Mouse (Mus musculus) hindbrain, postnatal 0 days (tissue): ENCODE data around the gene Pla2g10. TPM values are rescaled to one million over a fixed set of nuclear protein-coding genes. Genes with fewer than 3 reads are reported as not detected.
"Not testable (repeated sequence)": the region's sequence is repeated elsewhere in the genome, so short reads cannot be mapped to it uniquely, and the experiment has no call there.

Source experiments
- ATAC-seq: fragments of 200-750 bp; cut with Nextera tagmentation; 2 replicates; pipeline ENCODE4 v1.8.0; 2017; ENCODE audit warnings: mild to moderate bottlenecking, moderate TSS enrichment, moderate library complexity
- DNase-seq: peaks from one replicate; pipeline ENCODE4 v3.0.0-alpha.2; 2015; ENCODE audit warnings: low spot score
- H3K27ac ChIP-seq: fragments of 300-500 bp; sonication (generic); 2 replicates; pipeline ENCODE4 v1.5.1; 2014; ENCODE audit warnings: mild to moderate bottlenecking
- H3K27me3 ChIP-seq: fragments of 300-500 bp; sonication (generic); 2 replicates; pipeline ENCODE4 v1.6.1; 2014; ENCODE audit warnings: low read length, mixed read lengths; ENCODE audit not compliant: insufficient read depth
- H3K36me3 ChIP-seq: fragments of 300-500 bp; sonication (generic); 2 replicates; pipeline ENCODE4 v1.6.1; 2014; ENCODE audit warnings: low read length, mixed read lengths; ENCODE audit not compliant: insufficient read depth
- H3K4me1 ChIP-seq: fragments of 300-500 bp; sonication (generic); 2 replicates; pipeline ENCODE4 v1.6.1; 2014; ENCODE audit warnings: antibody characterized with exemption, low read length, mixed read lengths; ENCODE audit not compliant: insufficient read depth
- H3K4me2 ChIP-seq: fragments of 300-500 bp; sonication (generic); 2 replicates; pipeline ENCODE4 v1.6.1; 2014; ENCODE audit warnings: low read depth, mild to moderate bottlenecking, low read length, moderate library complexity, mixed read lengths
- H3K4me3 ChIP-seq: fragments of 300-500 bp; sonication (generic); 2 replicates; pipeline ENCODE4 v1.5.1; 2014; ENCODE audit warnings: low read length
- H3K9ac ChIP-seq: fragments of 300-500 bp; sonication (generic); replicated peaks from 2 replicates; pipeline ENCODE4 v1.6.1; 2014; ENCODE audit warnings: mild to moderate bottlenecking, low read length, moderate library complexity, mixed read lengths
- H3K9me3 ChIP-seq: fragments of 300-500 bp; sonication (generic); 2 replicates; pipeline ENCODE4 v1.6.1; 2016; ENCODE audit warnings: low read length, mixed read lengths
- CTCF ChIP-seq: IDR thresholded peaks from 2 replicates; pipeline ENCODE4 v1.5.1; 2016; ENCODE audit warnings: antibody characterized with exemption, control low read depth, low read depth
- WGBS: fragments of 180-500 bp; shearing (Covaris S2); extraction: QIAGEN DNeasy Blood & Tissue Kit; methylation state at CpG from one replicate; pipeline ENCODE4 v1.1.7; 2014; 5-methylcytosine and 5-hydroxymethylcytosine counted together
- polyA plus RNA-seq: library from polyadenylated mRNA; unstranded; fragments of >200 nt; fragmentation: Nextera tagmentation; extraction: Ambion mirVana; gene quantifications from 2 replicates; pipeline ENCODE4 v1.2.1, GENCODE M21; 2015
- total RNA-seq: library from RNA; depleted of rRNA; stranded (reverse); fragments of >200 nt; gene quantifications from 2 replicates; pipeline ENCODE4 v1.2.3, GENCODE M21; 2014

Pla2g10 gene
- total and polyA plus RNA-seq, 2 experiments from 2014 or later = not detected

DNA sequence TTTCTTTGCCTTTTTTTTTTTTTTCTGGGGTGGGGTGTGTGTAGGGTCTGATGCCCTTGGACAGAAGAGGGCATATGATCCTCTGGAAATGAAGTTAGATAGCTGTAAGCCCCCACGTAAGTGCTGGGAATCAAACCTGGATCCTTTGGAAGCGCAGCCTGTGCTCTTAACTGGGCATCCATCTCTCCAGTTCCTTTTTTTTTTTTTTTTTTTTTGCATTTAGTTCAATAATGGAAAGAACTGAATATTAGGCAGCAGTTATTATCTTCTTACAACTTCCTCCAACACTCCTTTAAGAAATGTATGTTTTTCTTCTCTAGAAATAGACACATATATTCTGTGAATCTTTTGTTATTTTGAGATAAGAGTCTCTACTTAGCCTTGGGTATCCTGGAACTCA lies 27.0 kb upstream of the Pla2g10 start:
- H3K4me3 ChIP-seq = no peak overlapping the region
- no peak overlapping the region for H3K9ac ChIP-seq
- peaks cover 4% of the 10 kb centered on the region; the same call in 1 of the 2 replicates for H3K4me1 ChIP-seq
- TF ChIP-seq CTCF = no peak
- no peak overlapping the region for H3K4me2 ChIP-seq
- no peak overlapping the region for H3K27ac ChIP-seq
- no peaks in the 10 kb centered on the region for H3K9me3 ChIP-seq
- DNase-seq = no peak
- no peaks in the 10 kb centered on the region for H3K27me3 ChIP-seq
- WGBS = 96% methylated on average over 2 of the region's 2 CpGs
- ATAC-seq = no peak
- H3K36me3 ChIP-seq = no peaks in the 10 kb centered on the region

DNA sequence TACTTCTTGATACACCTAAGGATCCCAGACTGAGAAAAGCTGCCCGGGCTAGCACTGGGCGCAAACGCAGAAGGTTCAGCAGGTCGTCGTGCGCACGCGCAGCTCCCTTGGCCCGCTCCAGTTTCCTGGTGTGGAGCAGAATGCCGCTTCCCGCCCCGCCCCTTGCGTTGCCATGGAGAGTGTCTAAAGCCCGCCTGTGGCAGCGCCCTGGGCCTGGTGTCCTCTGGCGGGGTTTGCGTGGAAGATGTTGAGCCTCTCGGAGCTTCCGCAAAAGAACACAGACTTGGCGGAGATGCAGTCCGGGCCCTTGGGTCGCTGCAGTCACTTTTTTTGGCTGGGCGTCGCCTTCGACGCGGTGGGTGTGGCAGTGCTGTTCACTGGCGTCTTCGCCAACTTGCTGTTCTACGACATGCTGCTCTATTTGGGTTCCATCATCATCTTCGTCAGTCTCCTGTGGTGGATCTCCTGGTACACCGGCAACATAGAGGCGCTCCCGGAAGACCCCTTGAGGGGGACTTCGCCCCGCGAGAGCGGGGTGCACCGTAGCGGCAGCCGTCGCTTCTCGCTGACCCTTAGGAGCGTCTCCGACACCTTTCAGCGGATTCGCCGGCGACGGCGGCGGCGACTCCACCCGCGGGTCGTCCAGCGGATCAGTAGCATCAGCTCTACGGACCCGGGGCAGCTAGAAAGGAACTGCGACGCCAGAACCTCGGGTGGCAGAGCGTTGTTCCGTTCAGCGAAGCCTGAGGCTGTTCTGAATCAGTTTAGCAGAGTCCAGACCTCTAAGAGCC lies 23.8 kb upstream of the Pla2g10 start:
- WGBS = under 1% methylated on average over 65 of the region's 65 CpGs
- H3K9ac ChIP-seq = peak overlapping the region; percentile 47
- H3K4me3 ChIP-seq = peak overlapping the region; percentile 68
- no peaks in the 10 kb centered on the region for H3K27me3 ChIP-seq
- ATAC-seq (peak; percentile 99), DNase-seq (peak; percentile 97)
- H3K36me3 ChIP-seq = no peaks in the 10 kb centered on the region
- peak overlapping the region; percentile 76 for H3K4me2 ChIP-seq
- TF ChIP-seq CTCF = 0 out of 2 replicates have a peak, but pooled peaks have one; percentile 0
- no peaks in the 10 kb centered on the region for H3K9me3 ChIP-seq
- peaks cover 4% of the 10 kb centered on the region; the same call in 1 of the 2 replicates for H3K4me1 ChIP-seq
- H3K27ac ChIP-seq = peak overlapping the region; percentile 51; the same call in 1 of the 2 replicates

DNA sequence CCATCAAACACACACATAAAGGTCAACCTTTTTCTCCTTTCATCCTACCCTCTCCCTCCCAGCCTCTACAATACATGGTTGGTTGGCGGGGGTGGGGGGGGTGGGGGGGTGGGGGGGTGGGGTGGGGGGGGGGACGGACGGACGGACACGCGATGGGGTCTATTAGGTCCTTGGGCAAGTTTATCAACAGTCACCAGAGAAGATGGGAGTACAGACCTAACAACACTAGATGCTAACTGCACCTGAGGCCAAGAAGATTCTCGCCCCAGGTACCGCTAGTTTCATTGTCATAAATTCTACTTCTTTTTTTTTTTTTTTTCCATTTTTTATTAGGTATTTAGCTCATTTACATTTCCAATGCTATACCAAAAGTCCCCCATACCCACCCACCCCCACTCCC lies 23.2 kb upstream of the Pla2g10 start:
- Histone ChIP-seq H3K4me3 (peak overlapping the region; percentile 68), H3K4me2 (peak overlapping the region; percentile 76), H3K4me1 (peaks cover 4% of the 10 kb centered on the region; the same call in 1 of the 2 replicates), H3K27me3 (no peaks in the 10 kb centered on the region), H3K36me3 (no peaks in the 10 kb centered on the region), H3K9me3 (no peaks in the 10 kb centered on the region), H3K27ac (no peak overlapping the region), H3K9ac (no peak overlapping the region)
- TF ChIP-seq CTCF = no peak
- WGBS = 59% methylated on average over 8 of the region's 8 CpGs
- ATAC-seq (peak; percentile 41; the same call in 1 of the 2 replicates), DNase-seq (no peak)

DNA sequence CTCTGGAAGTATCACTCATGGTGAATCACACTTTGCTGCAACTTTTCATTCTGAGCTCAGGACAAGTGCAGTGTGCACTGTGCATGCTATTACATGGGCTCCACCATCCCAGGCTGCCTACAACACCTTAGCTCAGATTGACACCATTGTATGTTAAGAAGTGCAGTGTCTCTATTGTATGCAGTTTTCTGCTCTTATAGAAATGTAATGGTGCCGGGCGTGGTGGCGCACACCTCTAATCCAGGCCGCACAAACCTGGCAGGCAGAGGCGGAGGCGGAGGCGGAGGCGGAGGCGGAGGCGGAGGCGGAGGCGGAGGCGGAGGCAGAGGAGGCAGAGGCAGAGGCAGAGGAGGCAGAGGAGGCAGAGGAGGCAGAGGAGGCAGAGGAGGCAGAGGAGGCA lies 19.8 kb upstream of the Pla2g10 start:
- TF ChIP-seq CTCF = no peak
- Histone ChIP-seq H3K4me1 (peaks cover 4% of the 10 kb centered on the region; the same call in 1 of the 2 replicates), H3K4me2 (no peak overlapping the region), H3K9me3 (no peaks in the 10 kb centered on the region), H3K4me3 (no peak overlapping the region), H3K27ac (no peak overlapping the region), H3K36me3 (no peaks in the 10 kb centered on the region), H3K9ac (no peak overlapping the region), H3K27me3 (no peaks in the 10 kb centered on the region)
- no peak for ATAC-seq
- WGBS = 96% methylated on average over 13 of the region's 13 CpGs
- DNase-seq = no peak

DNA sequence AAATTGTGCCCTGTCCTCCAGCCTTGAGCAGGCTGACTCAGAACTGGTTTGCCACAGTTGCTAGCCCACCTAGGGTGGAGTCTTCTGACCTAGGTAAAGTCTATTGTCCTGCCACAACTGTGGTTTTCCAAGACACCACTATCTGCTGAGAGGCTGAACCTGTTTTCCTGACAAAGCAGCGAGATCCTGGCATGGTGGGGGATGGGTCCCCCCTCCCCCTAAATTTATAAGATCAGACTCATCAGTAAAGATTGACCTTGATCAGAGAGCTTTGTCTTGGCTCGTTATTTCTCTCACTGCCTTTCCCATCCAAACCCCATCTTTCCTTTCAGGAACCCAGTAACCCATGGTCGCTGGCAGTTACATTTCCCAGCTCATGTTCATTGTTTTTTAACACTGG lies 19.2 kb upstream of the Pla2g10 start:
- no peak for ATAC-seq
- peaks cover 2% of the 10 kb centered on the region; the same call in 1 of the 2 replicates for H3K4me1 ChIP-seq
- no peak overlapping the region for H3K27ac ChIP-seq
- no peak overlapping the region for H3K4me3 ChIP-seq
- no peaks in the 10 kb centered on the region for H3K27me3 ChIP-seq
- no peak overlapping the region for H3K9ac ChIP-seq
- no peak for DNase-seq
- no peak overlapping the region for H3K4me2 ChIP-seq
- WGBS = 57% methylated on average over 3 of the region's 3 CpGs
- no peak for TF ChIP-seq CTCF
- H3K9me3 ChIP-seq = no peaks in the 10 kb centered on the region
- no peaks in the 10 kb centered on the region for H3K36me3 ChIP-seq

DNA sequence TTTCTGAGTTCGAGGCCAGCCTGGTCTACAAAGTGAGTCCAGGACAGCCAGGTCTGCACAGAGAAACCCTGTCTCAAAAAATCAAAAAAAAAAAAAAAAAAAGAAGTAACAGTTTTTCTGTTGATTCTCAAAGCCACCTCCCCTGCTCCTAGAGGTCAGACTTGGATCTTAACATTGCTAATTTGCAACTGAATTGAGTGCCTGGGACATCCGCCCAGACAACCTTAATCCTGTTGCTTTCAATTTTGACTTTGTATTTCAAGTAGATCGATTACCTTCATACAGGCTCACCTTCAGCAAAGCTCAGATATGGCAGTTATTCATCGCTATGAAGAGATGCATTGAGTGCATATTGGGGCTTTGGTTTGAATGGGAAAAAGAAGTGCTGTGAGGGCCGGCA lies 18.5 kb upstream of the Pla2g10 start:
- 43% methylated on average over 5 of the region's 5 CpGs for WGBS
- no peak overlapping the region for H3K27ac ChIP-seq
- no peaks in the 10 kb centered on the region for H3K36me3 ChIP-seq
- no peaks in the 10 kb centered on the region for H3K4me1 ChIP-seq
- H3K9ac ChIP-seq = no peak overlapping the region
- ATAC-seq = no peak
- DNase-seq = no peak
- H3K9me3 ChIP-seq = no peaks in the 10 kb centered on the region
- no peaks in the 10 kb centered on the region for H3K27me3 ChIP-seq
- no peak overlapping the region for H3K4me3 ChIP-seq
- no peak for TF ChIP-seq CTCF
- no peak overlapping the region for H3K4me2 ChIP-seq

DNA sequence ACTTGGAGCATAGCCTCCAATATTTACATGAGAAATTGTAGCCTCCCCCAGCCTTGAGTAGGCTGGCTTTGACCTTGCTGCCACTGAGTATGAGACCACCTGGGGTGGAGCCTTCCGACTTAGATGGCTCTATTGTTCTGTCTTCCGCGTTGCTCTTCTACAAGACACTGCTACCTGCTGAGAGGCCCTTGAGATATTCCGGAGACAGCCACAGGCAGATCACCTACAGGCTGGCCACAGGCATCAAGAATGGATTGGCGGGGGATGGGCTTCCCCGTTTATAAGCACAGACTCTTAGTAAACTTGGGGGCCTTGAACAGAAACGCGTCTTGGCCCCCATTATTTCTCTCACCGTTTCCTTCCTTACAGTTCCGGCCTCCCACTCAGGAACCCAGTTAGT lies 18.0 kb upstream of the Pla2g10 start:
- H3K4me1 ChIP-seq, H3K4me2 ChIP-seq, H3K27ac ChIP-seq, H3K9me3 ChIP-seq, H3K36me3 ChIP-seq, H3K4me3 ChIP-seq, ATAC-seq, H3K27me3 ChIP-seq, DNase-seq, H3K9ac ChIP-seq: not testable (repeated sequence)
- 12% methylated on average over 10 of the region's 10 CpGs for WGBS
